Mouse (Mus musculus) G1E (cell line): Measurements from ENCODE around the gene Syngr4.

Experiments used
- CTCF ChIP-seq: IDR thresholded peaks from 2 replicates; pipeline ENCODE4 v1.5.1; 2012; ENCODE audit warnings: low read depth, low read length, inconsistent platforms, mixed read lengths
- GATA1 ChIP-seq: IDR thresholded peaks from 2 replicates; pipeline ENCODE4 v1.6.1; 2012; ENCODE audit warnings: borderline replicate concordance, low read length, inconsistent platforms, mixed read lengths
- GATA2 ChIP-seq: IDR thresholded peaks from 2 replicates; pipeline ENCODE4 v1.6.1; 2012; ENCODE audit warnings: low read depth, low read length, inconsistent platforms, borderline replicate concordance
- POLR2AphosphoS5 ChIP-seq: IDR thresholded peaks from 2 replicates; pipeline ENCODE4 v1.6.1; 2012; ENCODE audit warnings: low read depth, low read length, inconsistent platforms; ENCODE audit not compliant: insufficient replicate concordance
- TAL1 ChIP-seq: conservative IDR thresholded peaks from 2 replicates; pipeline ENCODE4 v1.6.1; 2012; ENCODE audit warnings: low read depth, low read length, inconsistent platforms, mixed read lengths

GRCm38 (mm10) chr7:45917926-45918325, 21.4 kb upstream of the Syngr4 start:
- TF ChIP-seq CTCF (no peak), TAL1 (no peak), GATA1 (no peak), POLR2AphosphoS5 (no peak), GATA2 (no peak)
